ENCODE assay signal across 7 mouse cellular contexts in genomic region chr10:106609177-106609981, GRCm38 (mm10).
DNase-seq lines count a peak whose midpoint lies in the region; ATAC-seq and TF ChIP-seq lines count a peak whose summit lies in the region.

No protein-coding gene starts in this region.

- H3K9me3 ChIP-seq in liver, postnatal 0 days (ENCODE audit: low read length), result no peaks in the 10 kb centered on the region
- H3K9me3 ChIP-seq in liver, embryonic 11.5 days (ENCODE audit: control insufficient read depth, low read length), result no peaks in the 10 kb centered on the region
- H3K9me3 ChIP-seq in embryonic facial prominence, embryonic 10.5 days, result no peaks in the 10 kb centered on the region
- H3K9me3 ChIP-seq in limb, embryonic 10.5 days (replicated peaks), result no peaks in the 10 kb centered on the region
- no peaks in the 10 kb centered on the region for H3K9me3 ChIP-seq in stomach, embryonic 16.5 days (replicated peaks; ENCODE audit: control insufficient read depth, low read length)

- no peak for DNase-seq in liver, postnatal 0 days
- DNase-seq in liver, embryonic 11.5 days (ENCODE audit: low spot score), result no peak
- DNase-seq in embryonic facial prominence, embryonic 10.5 days (ENCODE audit: low spot score), result peak; percentile 18
- DNase-seq in limb, embryonic 10.5 days (ENCODE audit: low spot score), result no peak
- DNase-seq in ovary, postnatal 10 days (ENCODE audit: low spot score), result no peak
- no peak for DNase-seq in thymus, adult 2 months

- H3K27me3 ChIP-seq in liver, postnatal 0 days (ENCODE audit: insufficient read depth, low read length), result no peaks in the 10 kb centered on the region
- no peaks in the 10 kb centered on the region for H3K27me3 ChIP-seq in liver, embryonic 11.5 days (replicated peaks; ENCODE audit: control insufficient read depth, insufficient read depth, low read length)
- H3K27me3 ChIP-seq in embryonic facial prominence, embryonic 10.5 days (replicated peaks; ENCODE audit: low read depth, poor library complexity, severe bottlenecking), result no peaks in the 10 kb centered on the region
- no peaks in the 10 kb centered on the region for H3K27me3 ChIP-seq in limb, embryonic 10.5 days (ENCODE audit: low read depth, poor library complexity, severe bottlenecking)
- no peaks in the 10 kb centered on the region for H3K27me3 ChIP-seq in stomach, embryonic 16.5 days (ENCODE audit: control insufficient read depth, insufficient read depth, low read length)
- no peaks in the 10 kb centered on the region for H3K27me3 ChIP-seq in thymus, adult 2 months (ENCODE audit: control insufficient read depth, insufficient read depth, low read length)

- TF ChIP-seq EP300 in liver, postnatal 0 days (IDR thresholded peaks at IDR 0.05; ENCODE audit: low read depth), result no peak

- H3K4me3 ChIP-seq in liver, postnatal 0 days (ENCODE audit: low read depth, low read length), result no peak overlapping the region
- no peak overlapping the region for H3K4me3 ChIP-seq in liver, embryonic 11.5 days (ENCODE audit: low read depth, low read length)
- peak overlapping the region; percentile 38 for H3K4me3 ChIP-seq in embryonic facial prominence, embryonic 10.5 days
- H3K4me3 ChIP-seq in limb, embryonic 10.5 days, result no peak overlapping the region
- no peak overlapping the region for H3K4me3 ChIP-seq in stomach, embryonic 16.5 days (replicated peaks; ENCODE audit: low read length)
- no peak overlapping the region for H3K4me3 ChIP-seq in thymus, adult 2 months (ENCODE audit: control insufficient read depth, insufficient read depth, low read length)

- no peak for TF ChIP-seq POLR2A in thymus, adult 2 months (IDR thresholded peaks at IDR 0.05; ENCODE audit: control insufficient read depth, extremely low read depth, insufficient read depth, low read length, poor library complexity)

- H3K4me1 ChIP-seq in liver, postnatal 0 days (ENCODE audit: insufficient read depth), result no peaks in the 10 kb centered on the region
- no peaks in the 10 kb centered on the region for H3K4me1 ChIP-seq in liver, embryonic 11.5 days (replicated peaks; ENCODE audit: control insufficient read depth, insufficient read depth, low read length)
- H3K4me1 ChIP-seq in embryonic facial prominence, embryonic 10.5 days, result peaks cover 4% of the 10 kb centered on the region; the same call in 1 of the 2 replicates
- H3K4me1 ChIP-seq in limb, embryonic 10.5 days, result peaks cover 5% of the 10 kb centered on the region; the same call in 1 of the 2 replicates
- H3K4me1 ChIP-seq in stomach, embryonic 16.5 days (ENCODE audit: control insufficient read depth, insufficient read depth, low read length), result no peaks in the 10 kb centered on the region
- no peaks in the 10 kb centered on the region for H3K4me1 ChIP-seq in thymus, adult 2 months (replicated peaks; ENCODE audit: control insufficient read depth, insufficient read depth, low read length)

- no peak overlapping the region for H3K4me2 ChIP-seq in liver, postnatal 0 days (ENCODE audit: low read depth, low read length)
- no peak overlapping the region for H3K4me2 ChIP-seq in liver, embryonic 11.5 days
- peak overlapping the region; percentile 24 for H3K4me2 ChIP-seq in stomach, embryonic 16.5 days (ENCODE audit: low read depth, low read length)

- no peak for ATAC-seq in liver, postnatal 0 days
- ATAC-seq in liver, embryonic 11.5 days (replicated peaks; ENCODE audit: low FRiP score), result no peak
- ATAC-seq in stomach, embryonic 16.5 days (ENCODE audit: insufficient read depth, low FRiP score), result no peak

- no peaks in the 10 kb centered on the region for H3K36me3 ChIP-seq in liver, postnatal 0 days (replicated peaks; ENCODE audit: insufficient read depth, low read length)
- H3K36me3 ChIP-seq in liver, embryonic 11.5 days (ENCODE audit: control insufficient read depth, insufficient read depth, low read length), result no peaks in the 10 kb centered on the region
- H3K36me3 ChIP-seq in embryonic facial prominence, embryonic 10.5 days (replicated peaks), result no peaks in the 10 kb centered on the region
- no peaks in the 10 kb centered on the region for H3K36me3 ChIP-seq in limb, embryonic 10.5 days
- H3K36me3 ChIP-seq in stomach, embryonic 16.5 days (ENCODE audit: control insufficient read depth, insufficient read depth, low read length), result no peaks in the 10 kb centered on the region
- no peaks in the 10 kb centered on the region for H3K36me3 ChIP-seq in thymus, adult 2 months (ENCODE audit: control insufficient read depth, insufficient read depth, low read length)

- H3K9ac ChIP-seq in liver, postnatal 0 days (replicated peaks), result no peak overlapping the region
- no peak overlapping the region for H3K9ac ChIP-seq in liver, embryonic 11.5 days (ENCODE audit: low read depth, low read length)
- H3K9ac ChIP-seq in stomach, embryonic 16.5 days (ENCODE audit: low read length), result no peak overlapping the region

- H3K27ac ChIP-seq in liver, postnatal 0 days (ENCODE audit: low read depth), result no peak overlapping the region
- no peak overlapping the region for H3K27ac ChIP-seq in liver, embryonic 11.5 days (ENCODE audit: low read depth, low read length)
- H3K27ac ChIP-seq in embryonic facial prominence, embryonic 10.5 days (replicated peaks), result 0 out of 2 replicates have a peak overlapping the region, but pooled peaks have one; percentile 54
- H3K27ac ChIP-seq in limb, embryonic 10.5 days, result peak overlapping the region; percentile 50; the same call in 1 of the 2 replicates
- no peak overlapping the region for H3K27ac ChIP-seq in stomach, embryonic 16.5 days (ENCODE audit: low read length)
- no peak overlapping the region for H3K27ac ChIP-seq in thymus, adult 2 months (ENCODE audit: control insufficient read depth, insufficient read depth, low read length)

- 0 out of 2 replicates have a peak, but pooled peaks have one; percentile 21 for TF ChIP-seq CTCF in liver, postnatal 0 days (IDR thresholded peaks at IDR 0.05; ENCODE audit: low read depth)
- no peak for TF ChIP-seq CTCF in thymus, adult 2 months (IDR thresholded peaks at IDR 0.05; ENCODE audit: borderline replicate concordance, control insufficient read depth, extremely low read depth, insufficient read depth, low read length, poor library complexity)

- WGBS in liver, postnatal 0 days (ENCODE audit: insufficient replicate concordance), result 32% methylated on average over 7 of the region's 7 CpGs
- WGBS in liver, embryonic 11.5 days, result 33% methylated on average over 7 of the region's 7 CpGs
- WGBS in embryonic facial prominence, embryonic 10.5 days, result 11% methylated on average over 7 of the region's 7 CpGs
- 42% methylated on average over 7 of the region's 7 CpGs for WGBS in limb, embryonic 10.5 days
- 19% methylated on average over 7 of the region's 7 CpGs for WGBS in stomach, embryonic 16.5 days
- 34% methylated on average over 7 of the region's 7 CpGs for WGBS in thymus, adult 2 months

Comparison
In these comparisons a context has a peak if more than half of its experiments do, and no peak if none do; other contexts are left out.
1. H3K27ac ChIP-seq: peak in embryonic facial prominence, embryonic 10.5 days (single experiment) and limb, embryonic 10.5 days (single experiment); none in liver, postnatal 0 days (single experiment), liver, embryonic 11.5 days (single experiment), stomach, embryonic 16.5 days (single experiment) and thymus, adult 2 months (single experiment).